Mouse (Mus musculus) ovary, adult 18-20 months (tissue): ENCODE measurements around the gene Lingo4.

Experiments
- DNase-seq: peaks from one replicate; pipeline ENCODE4 v3.0.0; 2022; ENCODE audit warnings: low spot score, mixed read lengths

Lingo4 gene

DNA sequence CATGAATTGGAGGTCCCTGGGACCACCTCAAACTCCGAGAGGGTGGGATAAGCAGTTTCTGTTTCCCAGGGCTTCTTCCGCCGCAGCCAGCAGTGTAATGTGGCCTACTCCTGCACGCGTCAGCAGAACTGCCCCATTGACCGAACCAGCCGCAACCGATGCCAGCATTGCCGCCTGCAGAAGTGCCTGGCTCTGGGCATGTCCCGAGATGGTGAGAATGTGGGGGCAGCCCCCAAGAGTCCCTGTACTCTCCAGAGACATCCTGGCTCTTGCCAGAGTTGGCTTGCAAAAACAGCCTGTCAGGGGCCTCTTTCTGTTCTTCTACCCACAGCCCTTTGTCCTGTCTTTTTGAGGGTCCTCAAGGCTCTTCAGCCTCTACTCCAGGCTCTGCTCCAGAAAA lies 10.9 kb upstream of the Lingo4 start:
- DNase-seq = no peak

DNA sequence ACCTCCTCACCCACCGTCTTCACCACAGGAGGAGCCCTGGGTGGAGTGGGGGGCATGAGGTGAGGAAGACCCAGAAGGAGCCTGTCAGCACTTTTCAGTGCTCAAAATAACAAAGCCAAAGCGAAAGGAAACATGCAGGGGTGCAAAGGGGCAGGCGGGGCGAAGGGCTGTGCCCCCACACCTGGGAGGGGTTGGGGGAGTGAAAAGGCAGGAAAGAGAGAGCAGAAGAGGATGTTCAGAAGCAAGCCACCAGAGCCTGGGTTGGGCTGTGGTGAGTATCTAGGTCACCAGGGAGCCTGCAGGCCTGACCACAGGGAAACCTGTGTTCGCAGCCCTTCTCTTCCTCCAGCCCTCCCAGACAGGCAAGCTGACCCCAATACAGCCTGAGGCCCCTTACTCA lies 10.3 kb upstream of the Lingo4 start:
- DNase-seq = no peak

DNA sequence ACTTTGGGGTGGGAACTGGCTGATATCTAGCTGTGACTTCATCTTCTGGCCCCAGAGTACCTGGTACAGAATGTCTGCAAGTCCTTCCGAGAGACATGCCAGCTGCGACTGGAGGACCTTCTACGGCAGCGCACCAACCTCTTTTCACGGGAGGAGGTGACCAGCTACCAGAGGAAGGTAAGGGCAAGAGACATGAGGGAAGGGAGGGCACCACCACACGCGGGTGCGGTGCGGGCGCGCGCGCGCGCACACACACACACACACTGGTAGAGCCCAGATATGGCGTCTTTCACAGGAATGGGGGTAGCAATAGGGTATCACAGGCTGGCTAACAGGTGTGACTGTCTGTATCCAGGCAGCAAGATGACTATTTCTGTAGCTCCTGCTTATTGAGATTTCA lies 8.9 kb upstream of the Lingo4 start:
- DNase-seq = no peak

GRCm38 (mm10) chr3:94391001-94391400 lies 7.3 kb upstream of the Lingo4 start:
- no peak for DNase-seq

DNA sequence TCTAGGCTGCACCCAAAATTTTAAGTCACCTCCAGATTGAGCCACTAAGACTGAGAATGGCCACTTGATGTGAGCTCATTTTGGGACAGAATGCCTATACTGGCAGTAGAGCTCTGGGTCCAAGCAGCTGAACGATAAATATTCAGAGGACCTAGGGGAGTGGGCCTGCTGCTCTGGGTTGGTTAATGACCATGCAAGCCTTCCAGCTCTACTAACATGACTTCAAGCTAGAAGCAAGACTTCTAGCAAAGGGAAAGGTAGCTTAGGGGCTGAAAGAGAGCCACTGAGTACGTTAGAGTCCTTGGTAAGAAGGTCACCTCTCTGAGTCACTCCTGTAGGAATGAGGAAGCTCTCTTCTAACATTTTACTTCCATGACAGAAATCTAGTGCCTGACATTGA lies 6.2 kb upstream of the Lingo4 start:
- no peak for DNase-seq

- DNase-seq = no peak
These were observed 5.3 kb upstream of the Lingo4 start for GRCm38 (mm10) chr3:94393049-94393448.

GRCm38 (mm10) chr3:94396336-94396735 lies 2.0 kb upstream of the Lingo4 start:
- DNase-seq = no peak

GRCm38 (mm10) chr3:94396851-94397250 lies 1.5 kb upstream of the Lingo4 start:
- no peak for DNase-seq

DNA sequence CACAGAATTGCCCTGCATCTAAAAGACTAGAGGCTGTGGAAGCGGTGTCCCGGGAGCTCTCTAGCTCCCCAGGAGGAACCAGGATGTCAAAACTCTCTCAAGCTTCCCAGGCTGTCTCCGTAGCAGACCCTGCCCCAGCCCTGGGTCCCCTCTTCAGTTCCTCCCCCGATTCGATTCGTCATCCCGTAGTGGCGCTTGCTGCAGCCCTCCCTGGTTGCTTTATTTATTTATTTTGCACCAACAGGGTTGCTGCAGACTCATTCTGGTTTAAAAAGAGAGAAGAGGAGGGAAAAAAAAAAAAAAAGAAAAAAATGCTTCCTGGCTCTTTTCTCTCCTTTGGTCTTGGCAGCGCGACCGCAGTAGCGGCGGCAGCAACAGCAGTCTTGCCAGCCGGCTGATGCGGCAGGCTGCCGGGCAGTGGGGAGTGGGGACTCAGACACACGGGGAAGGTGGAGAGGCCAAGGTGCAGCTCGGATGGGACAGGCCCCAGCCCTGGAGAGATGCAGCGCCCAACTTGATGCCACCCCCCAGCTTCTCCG lies 695 bp downstream of the Lingo4 start:
- DNase-seq = no peak

DNA sequence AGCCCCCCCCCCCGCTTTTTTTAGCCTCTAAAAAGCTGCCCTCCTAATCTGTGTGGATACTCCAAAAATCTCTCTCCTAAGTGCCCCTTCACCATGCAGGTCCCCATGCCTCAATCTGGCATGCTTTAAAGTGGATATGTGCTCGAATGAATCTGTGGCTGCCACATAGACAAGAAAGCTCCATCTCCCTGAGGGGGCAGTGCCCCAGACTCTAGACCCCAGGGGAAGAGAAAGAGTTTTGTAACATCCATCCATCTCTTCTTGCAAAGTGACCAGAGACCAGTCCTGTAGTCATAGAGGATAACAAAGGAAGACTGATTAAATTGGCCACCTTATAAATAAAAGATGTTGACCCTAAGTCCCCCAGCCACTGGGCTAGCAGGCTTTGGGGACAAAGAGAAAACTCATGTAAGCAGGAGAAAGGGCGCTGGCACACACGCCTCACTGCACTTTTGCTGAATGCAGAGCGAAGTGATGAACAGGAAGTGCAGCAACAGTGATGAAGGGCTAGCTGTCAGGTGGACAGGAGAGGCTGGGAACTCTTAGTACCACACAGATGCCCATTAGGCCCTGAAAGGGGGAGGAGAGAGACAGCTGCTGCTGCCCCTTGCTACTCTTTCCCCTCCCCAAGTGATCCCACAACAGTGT lies 1.5 kb downstream of the Lingo4 start:
- no peak for DNase-seq

DNA sequence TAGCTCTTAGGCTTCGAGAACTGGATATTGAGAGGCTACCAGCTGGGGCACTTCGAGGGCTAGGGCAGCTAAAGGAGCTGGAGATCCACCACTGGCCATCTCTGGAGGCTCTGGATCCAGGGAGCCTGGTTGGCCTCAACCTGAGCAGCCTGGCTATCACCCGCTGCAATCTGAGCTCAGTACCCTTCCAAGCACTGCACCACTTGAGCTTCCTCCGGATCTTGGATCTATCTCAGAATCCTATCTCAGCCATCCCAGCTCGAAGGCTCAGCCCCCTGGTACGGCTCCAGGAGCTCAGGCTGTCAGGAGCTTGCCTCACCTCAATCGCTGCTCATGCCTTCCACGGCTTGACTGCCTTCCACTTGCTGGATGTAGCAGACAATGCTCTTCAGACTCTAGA lies 4.1 kb downstream of the Lingo4 start:
- no peak for DNase-seq

DNA sequence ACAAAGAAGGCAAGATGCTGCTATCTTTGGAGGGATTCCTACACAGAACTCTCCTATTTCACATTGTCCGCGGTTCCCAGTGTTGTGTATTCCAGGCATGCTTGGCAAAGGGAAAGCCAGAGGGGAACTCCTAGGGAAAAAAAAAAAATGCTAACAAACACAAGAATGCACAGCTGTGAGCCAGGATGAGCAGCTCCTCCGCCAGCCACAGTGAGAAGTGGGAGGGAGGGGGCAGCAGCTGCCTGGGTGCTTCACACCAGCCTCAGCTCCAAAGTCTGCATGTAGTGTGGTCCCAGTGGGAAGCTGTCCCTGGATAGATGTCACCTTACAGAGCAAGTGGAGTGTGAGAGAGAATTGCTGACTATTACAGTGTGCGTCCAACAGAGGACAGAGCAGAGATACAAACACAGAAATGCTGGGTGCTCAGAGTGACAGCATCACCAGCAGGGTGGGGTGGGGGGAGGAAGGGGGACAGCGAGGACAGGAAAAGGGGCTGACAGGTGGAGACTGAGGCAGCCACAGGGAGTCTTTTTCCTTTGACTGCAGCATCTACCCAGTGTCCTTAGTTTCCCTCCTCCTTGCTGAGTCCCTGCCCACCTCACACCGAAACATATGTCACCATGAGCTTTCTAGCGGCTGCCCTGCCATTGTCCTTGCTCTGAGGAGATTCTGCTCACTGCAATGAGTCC lies 6.2 kb downstream of the Lingo4 start:
- DNase-seq = no peak

GRCm38 (mm10) chr3:94405561-94405960 lies 7.2 kb downstream of the Lingo4 start:
- no peak for DNase-seq

DNA sequence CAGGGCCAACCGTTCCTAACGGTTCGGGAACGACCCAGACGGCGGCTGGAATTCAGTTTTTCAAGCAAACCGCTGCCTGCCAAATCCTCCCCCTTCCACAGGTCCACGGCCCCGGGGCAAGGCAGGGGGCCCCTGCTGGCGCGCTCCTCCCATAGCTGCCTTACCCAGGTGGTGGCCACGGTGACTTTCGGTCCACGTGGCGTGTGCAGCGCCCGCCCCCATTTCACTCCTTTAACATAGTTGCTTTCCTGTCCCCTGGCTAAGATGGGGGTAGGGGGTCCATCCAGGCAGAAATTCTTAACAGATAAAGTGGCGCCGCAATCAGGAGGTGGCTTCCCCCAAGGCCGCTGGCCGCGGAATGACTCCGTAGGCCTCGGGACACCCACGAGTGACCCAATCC lies 14.2 kb downstream of the Lingo4 start:
- no peak for DNase-seq

DNA sequence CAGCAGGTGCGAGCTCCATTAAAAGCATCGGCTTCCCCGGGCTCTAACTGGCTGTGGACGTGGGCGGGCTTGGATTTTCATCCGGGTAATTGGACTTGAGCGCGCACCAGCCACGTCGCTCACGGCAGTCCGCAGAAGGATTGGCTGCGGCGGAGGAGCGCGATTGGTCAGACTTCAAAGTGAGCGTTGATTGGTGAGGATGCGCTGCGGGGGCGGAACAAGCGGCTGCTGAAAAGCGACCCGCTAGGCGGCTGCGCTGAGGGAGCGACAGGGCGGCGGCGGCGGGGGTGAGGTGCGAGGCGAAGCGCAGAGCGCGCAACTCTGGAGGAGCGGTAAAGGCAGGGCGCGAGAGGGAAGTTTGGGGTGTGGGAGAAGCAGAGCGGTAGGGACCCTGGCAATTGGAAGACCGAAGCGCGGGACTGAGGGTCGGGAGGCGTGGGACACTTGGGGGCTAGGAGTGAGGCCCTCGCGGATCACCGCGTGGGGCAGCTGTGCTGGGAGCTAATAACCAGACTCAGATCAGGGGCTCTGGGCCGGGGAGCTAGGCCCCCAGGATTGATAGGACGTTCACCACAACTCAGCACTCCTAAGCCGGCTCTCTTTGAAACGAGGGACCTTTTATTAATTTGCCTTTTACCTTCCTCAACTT lies 14.8 kb downstream of the Lingo4 start, which contains the start of gene Tdrkh:
Gene Tdrkh (plus strand): TSS at position 243 of the 649 bp plus-strand sequence.
- peak; percentile 93 for DNase-seq

GRCm38 (mm10) chr3:94430980-94431379 lies 32.7 kb downstream of the Lingo4 start:
- no peak for DNase-seq

DNA sequence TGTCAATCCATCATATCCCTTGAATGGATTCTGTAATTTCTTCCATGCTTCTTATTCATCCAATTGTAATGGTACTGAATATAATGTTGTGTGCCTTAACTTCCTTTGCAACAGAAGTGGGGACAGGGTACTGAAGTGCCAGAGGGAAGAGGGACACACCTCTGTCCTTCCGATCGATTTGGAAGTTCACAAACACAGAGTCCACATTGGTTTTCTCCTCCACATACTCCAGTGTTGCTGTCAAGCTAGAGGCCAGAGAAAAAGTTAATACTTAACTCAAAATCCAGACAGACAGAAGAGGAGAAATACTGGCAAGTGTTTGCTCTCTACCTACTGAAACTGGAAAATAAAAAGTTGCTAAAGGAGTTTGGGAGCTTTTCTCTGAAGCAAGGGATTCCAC lies 36.0 kb downstream of the Lingo4 start:
- DNase-seq = no peak

DNA sequence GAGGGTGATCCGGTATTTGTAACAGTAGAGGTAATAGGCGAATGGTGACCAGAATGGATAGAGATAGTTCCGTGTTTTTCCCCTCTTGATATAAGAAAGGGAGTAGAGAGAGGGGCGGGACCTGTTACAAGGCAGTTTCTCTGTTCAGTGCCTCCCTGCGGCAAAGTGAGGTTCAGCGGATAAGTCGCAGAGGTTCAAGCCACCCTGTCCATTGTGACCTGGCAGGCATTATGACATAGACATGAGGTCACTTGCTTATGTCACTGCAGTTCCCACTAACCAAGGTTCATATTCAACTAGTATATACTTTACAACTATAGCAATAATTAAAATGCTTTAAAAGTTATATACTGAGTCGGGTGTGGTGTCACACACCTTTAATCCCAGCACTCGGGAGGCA lies 38.1 kb downstream of the Lingo4 start:
- DNase-seq = no peak

DNA sequence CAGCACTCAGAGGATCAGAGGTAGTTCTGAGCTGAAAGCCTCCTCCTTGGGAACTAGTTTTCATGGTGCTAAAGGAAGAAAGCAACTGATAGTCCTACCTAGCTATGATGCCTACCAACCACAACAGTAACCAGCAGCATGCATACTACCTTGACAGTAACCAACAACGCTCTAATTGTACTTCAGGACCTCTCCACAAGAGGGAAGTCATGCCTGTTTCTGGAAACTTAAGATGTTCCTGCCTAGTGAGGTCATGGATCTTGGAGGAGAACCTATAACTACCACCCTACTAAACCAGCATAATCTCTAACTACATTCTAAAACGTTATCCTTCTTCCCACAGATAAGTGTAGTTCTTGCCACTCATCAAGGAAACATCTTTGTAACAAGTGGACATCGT lies 42.9 kb downstream of the Lingo4 start:
- no peak for DNase-seq

DNA sequence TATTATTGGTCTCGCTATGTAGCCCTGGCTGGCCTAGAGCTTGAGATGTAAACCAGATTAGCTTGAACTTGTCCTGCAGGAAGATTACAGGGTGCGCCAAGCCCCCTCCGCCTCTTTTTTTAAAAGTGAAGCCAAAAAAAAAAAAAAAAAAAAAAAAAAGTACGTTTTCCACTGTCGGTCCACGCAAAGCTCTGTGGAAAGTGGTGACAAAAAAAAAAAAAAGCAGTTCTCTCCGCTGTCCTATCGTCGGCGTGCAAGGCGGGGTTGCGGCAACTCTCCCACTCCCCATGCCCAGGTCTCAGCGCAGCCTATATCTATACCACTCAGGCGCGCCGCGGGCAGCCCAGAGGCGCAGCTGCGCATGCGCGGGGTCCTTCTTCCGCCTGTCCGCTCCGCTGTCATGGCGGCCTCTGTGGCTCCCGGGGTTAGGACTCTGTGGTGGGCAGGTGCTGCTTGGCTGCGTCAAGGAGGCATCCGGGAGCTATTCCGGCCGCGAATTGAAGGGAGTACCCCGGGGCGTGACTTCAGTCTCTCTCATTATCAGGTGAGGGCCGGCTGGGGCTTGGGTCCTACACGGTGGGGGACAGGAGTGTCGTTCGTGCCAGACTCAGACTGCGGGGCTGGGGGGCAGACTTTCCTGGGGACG lies 44.8 kb downstream of the Lingo4 start, which contains the start of gene Mrpl9:
Gene Mrpl9 (plus strand): TSS at position 368 of the 646 bp plus-strand sequence.
- peak; percentile 86 for DNase-seq

GRCm38 (mm10) chr3:94443597-94443964 lies 45.3 kb downstream of the Lingo4 start, which contains the start of gene Oaz3:
Oaz3 (minus strand) TSS chr3:94443915.
- DNase-seq = peak; percentile 3

- no peak for DNase-seq
These were observed 51.1 kb downstream of the Lingo4 start for GRCm38 (mm10) chr3:94449377-94449776.
